ENCODE assay signal across 19 mouse cellular contexts in the genomic region with DNA sequence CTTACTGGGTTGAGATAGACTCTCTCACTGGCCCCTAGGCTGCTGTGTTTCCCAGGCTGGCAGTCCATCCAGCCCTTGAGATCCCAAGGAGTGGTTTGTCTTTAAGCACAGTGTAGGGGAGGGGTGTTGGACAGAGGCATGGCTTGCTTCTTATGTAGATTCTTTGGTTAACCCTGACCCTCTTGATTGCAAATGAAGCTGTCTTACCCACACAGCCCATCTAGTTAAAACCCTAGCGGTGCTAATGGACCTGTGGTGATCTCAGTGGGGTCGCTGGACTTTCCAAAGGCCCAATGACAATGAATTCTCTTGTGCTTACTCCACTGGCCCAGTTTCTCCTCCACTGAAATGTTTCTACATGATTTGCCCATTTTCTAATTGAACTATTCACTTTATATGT. TPM values are rescaled to one million over a fixed set of nuclear protein-coding genes. Genes with fewer than 3 reads are reported as not detected.
"Had no signal": no experiment of that assay in that cellular context is flagged by ENCODE, and none has a peak within 500 bp of the region (broad histone marks: within the 10 kb centered on the region; RNA-seq: fewer than 3 reads in every experiment).

No protein-coding gene starts in this region.

- H3K36me3 ChIP-seq: limb, embryonic 12.5 days; liver, embryonic 13.5 days; midbrain, embryonic 10.5 days; midbrain, embryonic 15.5 days; neural tube, embryonic 12.5 days had no signal

- ATAC-seq: lung, postnatal 0 days; midbrain, embryonic 15.5 days had no signal

- H3K9ac ChIP-seq: limb, embryonic 12.5 days; liver, embryonic 13.5 days; midbrain, embryonic 15.5 days; neural tube, embryonic 12.5 days had no signal

- H3K4me3 ChIP-seq: layer of hippocampus, adult 2 months; limb, embryonic 12.5 days; liver, embryonic 13.5 days; midbrain, embryonic 10.5 days; midbrain, embryonic 15.5 days; neural tube, embryonic 12.5 days had no signal

- DNase-seq: kidney, postnatal 10 days; kidney, postnatal 4 days; liver; liver, embryonic 13.5 days; lung, adult 2 months; lung, postnatal 36 days; right cerebral cortex, postnatal 14 days; thymus, adult 2 months; thymus, postnatal 25 days had no signal

- H3K4me2 ChIP-seq: limb, embryonic 12.5 days; liver, embryonic 13.5 days; midbrain, embryonic 15.5 days; neural tube, embryonic 12.5 days had no signal

- H3K4me1 ChIP-seq: liver, embryonic 13.5 days had no signal

- H3K9me3 ChIP-seq: limb, embryonic 12.5 days; liver, embryonic 13.5 days; midbrain, embryonic 10.5 days; midbrain, embryonic 15.5 days; neural tube, embryonic 12.5 days had no signal

- H3K27ac ChIP-seq: layer of hippocampus, adult 2 months; limb, embryonic 12.5 days; liver, embryonic 13.5 days; midbrain, embryonic 10.5 days; midbrain, embryonic 15.5 days; neural tube, embryonic 12.5 days had no signal

RNA-seq across cellular contexts. Expression of gene Qrfpr, which starts 1.2 kb away (rescaled TPM):
- total RNA-seq: monocyte, adult 5-6 weeks; neutrophil, adult 5-6 weeks had no signal
- polyA plus RNA-seq: kidney, embryonic 14.5 days; liver, embryonic 13.5 days; lung, adult 2 months; midbrain, embryonic 10.5 days; neural tube, embryonic 12.5 days; small intestine, adult 2 months had no signal
